In the genomic region with DNA sequence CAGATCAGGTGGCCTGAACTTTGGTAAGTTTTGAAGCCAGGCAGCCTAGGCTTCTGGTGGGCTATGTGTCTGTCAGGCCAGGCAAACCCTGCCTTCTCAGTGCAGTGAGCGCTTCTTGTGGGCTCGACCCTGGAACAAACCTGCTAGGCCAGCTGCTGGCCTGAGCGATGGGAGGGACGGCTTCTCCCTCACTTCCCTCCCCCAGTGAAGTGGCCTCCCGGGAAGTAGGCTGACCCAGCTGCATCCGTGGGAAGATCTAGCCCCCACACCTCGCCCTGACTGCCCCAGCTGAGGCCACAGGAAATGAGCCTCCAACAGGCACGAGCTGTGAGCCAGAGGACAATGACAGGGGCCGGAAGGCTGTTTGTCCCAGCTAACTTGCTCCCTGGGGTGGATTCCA, we compare ENCODE assay signal across 9 mouse cellular contexts. TPM values are rescaled to one million over a fixed set of nuclear protein-coding genes. Genes with fewer than 3 reads are reported as not detected.
A peak's percentile ranks its signal among the peaks of the same experiment; 100 is the strongest.
DNase-seq lines count a peak whose midpoint lies in the region; ATAC-seq and TF ChIP-seq lines count a peak whose summit lies in the region.
"Had no signal": no experiment of that assay in that cellular context is flagged by ENCODE, and none has a peak within 500 bp of the region (broad histone marks: within the 10 kb centered on the region; RNA-seq: fewer than 3 reads in every experiment).

No protein-coding gene starts in this region.

- no peak for TF ChIP-seq CTCF in layer of hippocampus, adult 2 months (conservative IDR thresholded peaks at IDR 0.05)
- TF ChIP-seq CTCF in cortical plate, adult 2 months (IDR thresholded peaks at IDR 0.05; ENCODE audit: extremely low read depth, insufficient read depth, low read length) = no peak
- TF ChIP-seq CTCF in stomach, postnatal 0 days (IDR thresholded peaks at IDR 0.05; ENCODE audit: low read depth) = no peak

- WGBS in heart, embryonic 11.5 days (ENCODE audit: insufficient replicate concordance) = 12% methylated on average over 9 of the region's 9 CpGs
- under 1% methylated on average over 9 of the region's 9 CpGs for WGBS in kidney, embryonic 16.5 days
- 10% methylated on average over 9 of the region's 9 CpGs for WGBS in stomach, postnatal 0 days

- H3K27me3 ChIP-seq in heart, embryonic 11.5 days (ENCODE audit: control insufficient read depth, insufficient read depth, low read length) = no peaks in the 10 kb centered on the region
- no peaks in the 10 kb centered on the region for H3K27me3 ChIP-seq in kidney, embryonic 16.5 days (ENCODE audit: insufficient read depth, low read length)
- no peaks in the 10 kb centered on the region for H3K27me3 ChIP-seq in stomach, postnatal 0 days (ENCODE audit: control insufficient read depth, insufficient read depth, low read length)
- H3K27me3 ChIP-seq: hindbrain, embryonic 15.5 days had no signal

- no peaks in the 10 kb centered on the region for H3K4me1 ChIP-seq in cortical plate, adult 2 months (ENCODE audit: control insufficient read depth, insufficient read depth, low read length)
- peaks cover 10% of the 10 kb centered on the region for H3K4me1 ChIP-seq in heart, embryonic 11.5 days (ENCODE audit: control insufficient read depth, insufficient read depth, low read length)
- peaks cover 26% of the 10 kb centered on the region for H3K4me1 ChIP-seq in kidney, embryonic 16.5 days (ENCODE audit: insufficient read depth, low read length)
- H3K4me1 ChIP-seq in stomach, postnatal 0 days (replicated peaks; ENCODE audit: control insufficient read depth, insufficient read depth) = peaks cover 9% of the 10 kb centered on the region

- no peak for TF ChIP-seq EP300 in stomach, postnatal 0 days (optimal IDR thresholded peaks at IDR 0.05)

- no peaks in the 10 kb centered on the region for H3K9me3 ChIP-seq in heart, embryonic 11.5 days (replicated peaks; ENCODE audit: control insufficient read depth, low read length)
- H3K9me3 ChIP-seq in kidney, embryonic 16.5 days (ENCODE audit: low read length) = no peaks in the 10 kb centered on the region
- no peaks in the 10 kb centered on the region for H3K9me3 ChIP-seq in stomach, postnatal 0 days (ENCODE audit: control insufficient read depth, low read length)
- H3K9me3 ChIP-seq: hindbrain, embryonic 15.5 days had no signal

- H3K27ac ChIP-seq in layer of hippocampus, adult 2 months = peak overlapping the region; percentile 59
- H3K27ac ChIP-seq in cortical plate, adult 2 months (ENCODE audit: insufficient read depth, low read length) = 0 out of 2 replicates have a peak overlapping the region, but pooled peaks have one; percentile 4
- H3K27ac ChIP-seq in heart, embryonic 11.5 days (ENCODE audit: low read depth, low read length) = peak overlapping the region; percentile 76
- H3K27ac ChIP-seq in kidney, embryonic 16.5 days (ENCODE audit: low read length) = peak overlapping the region; percentile 90
- peak overlapping the region; percentile 82 for H3K27ac ChIP-seq in stomach, postnatal 0 days (replicated peaks)
- H3K27ac ChIP-seq: hindbrain, embryonic 15.5 days had no signal

- peak overlapping the region; percentile 23; the same call in 1 of the 2 replicates for H3K9ac ChIP-seq in heart, embryonic 11.5 days (ENCODE audit: low read depth, low read length)
- H3K9ac ChIP-seq in kidney, embryonic 16.5 days (replicated peaks; ENCODE audit: low read length) = 0 out of 2 replicates have a peak overlapping the region, but pooled peaks have one; percentile 33
- H3K9ac ChIP-seq in stomach, postnatal 0 days (ENCODE audit: low read length) = no peak overlapping the region
- H3K9ac ChIP-seq: hindbrain, embryonic 15.5 days had no signal

- H3K4me3 ChIP-seq in layer of hippocampus, adult 2 months = no peak overlapping the region
- no peak overlapping the region for H3K4me3 ChIP-seq in cortical plate, adult 2 months (ENCODE audit: insufficient read depth, low read length)
- H3K4me3 ChIP-seq in heart, embryonic 11.5 days (ENCODE audit: low read depth, low read length) = no peak overlapping the region
- no peak overlapping the region for H3K4me3 ChIP-seq in kidney, embryonic 16.5 days (ENCODE audit: low read length)
- H3K4me3 ChIP-seq in stomach, postnatal 0 days (ENCODE audit: low read depth, low read length) = no peak overlapping the region
- H3K4me3 ChIP-seq: hindbrain, embryonic 15.5 days had no signal

- no peak for DNase-seq in layer of hippocampus, adult 2 months (ENCODE audit: low spot score in 2 of 2)
- no peak for DNase-seq in layer of hippocampus, adult 8-10 months (ENCODE audit: low spot score in 2 of 2)
- DNase-seq in lung, postnatal 14 days = peak; percentile 80
- DNase-seq in stomach, postnatal 0 days (ENCODE audit: low spot score) = peak; percentile 44

- H3K4me2 ChIP-seq in heart, embryonic 11.5 days = no peak overlapping the region
- no peak overlapping the region for H3K4me2 ChIP-seq in kidney, embryonic 16.5 days (replicated peaks; ENCODE audit: low read depth, low read length)
- no peak overlapping the region for H3K4me2 ChIP-seq in stomach, postnatal 0 days (replicated peaks; ENCODE audit: low read depth)
- H3K4me2 ChIP-seq: hindbrain, embryonic 15.5 days had no signal

- ATAC-seq in heart, embryonic 11.5 days (replicated peaks; ENCODE audit: insufficient number of reproducible peaks, low FRiP score, low TSS enrichment) = peak; percentile 71
- ATAC-seq in kidney, embryonic 16.5 days (ENCODE audit: low FRiP score, low TSS enrichment) = peak; percentile 88
- ATAC-seq in stomach, postnatal 0 days (ENCODE audit: low FRiP score, low TSS enrichment) = peak; percentile 71
- ATAC-seq in CD4-positive, CD25-positive, alpha-beta regulatory T cell, adult 4 months = no peak

- H3K36me3 ChIP-seq in heart, embryonic 11.5 days (ENCODE audit: control insufficient read depth, insufficient read depth, low read length) = no peaks in the 10 kb centered on the region
- no peaks in the 10 kb centered on the region for H3K36me3 ChIP-seq in kidney, embryonic 16.5 days (ENCODE audit: insufficient read depth, low read length)
- H3K36me3 ChIP-seq in stomach, postnatal 0 days (ENCODE audit: control insufficient read depth, insufficient read depth, low read length) = no peaks in the 10 kb centered on the region
- H3K36me3 ChIP-seq: hindbrain, embryonic 15.5 days had no signal

- no peak for TF ChIP-seq POLR2A in cortical plate, adult 2 months (IDR thresholded peaks at IDR 0.05; ENCODE audit: extremely low read depth, insufficient read depth, low read length)

RNA-seq across cellular contexts. Expression of gene Smtn, which starts 32.7 kb away (rescaled TPM):
- 10 to 100 TPM in 1 of 2 experiments, 1 to 10 TPM in 1; 7.4 to 10.3 TPM for total RNA-seq in layer of hippocampus, adult 2 months (2021)
- total RNA-seq in layer of hippocampus, adult 8-10 months (2022) = 10 to 100 TPM in 1 of 4 experiments, 1 to 10 TPM in 3; 6.4 to 12.1 (median 8.3) TPM
- 4.9 and 5.4 TPM in 2 replicates for polyA plus RNA-seq in cortical plate, adult 2 months (2012; rRNA removed)
- polyA plus RNA-seq in heart, embryonic 11.5 days (2014; fragmentation: Nextera tagmentation; extraction: Ambion mirVana) = 66.9 and 72.9 TPM in 2 replicates
- 110 and 116 TPM in 2 replicates for polyA plus RNA-seq in kidney, embryonic 16.5 days (2015; fragmentation: Nextera tagmentation; extraction: Ambion mirVana)
- 103 TPM in 2 replicates for polyA plus RNA-seq in stomach, postnatal 0 days (2015; fragmentation: Nextera tagmentation; extraction: Ambion mirVana)
- polyA plus RNA-seq in CD4-positive, CD25-positive, alpha-beta regulatory T cell, adult 4 months (2017; shearing (Covaris generic)) = under 1 TPM; 0.16 to 0.65 TPM

RNA-seq across cellular contexts. Expression of gene Selenom, which starts 58.6 kb away (rescaled TPM):
- 100 to 1,000 TPM; 199 to 202 TPM for total RNA-seq in layer of hippocampus, adult 2 months (2021)
- total RNA-seq in layer of hippocampus, adult 8-10 months (2022) = 100 to 1,000 TPM; 161 to 198 (median 177) TPM
- polyA plus RNA-seq in cortical plate, adult 2 months (2012; rRNA removed) = 243 and 244 TPM in 2 replicates
- 122 and 127 TPM in 2 replicates for polyA plus RNA-seq in heart, embryonic 11.5 days (2014; fragmentation: Nextera tagmentation; extraction: Ambion mirVana)
- polyA plus RNA-seq in kidney, embryonic 16.5 days (2015; fragmentation: Nextera tagmentation; extraction: Ambion mirVana) = 113 and 114 TPM in 2 replicates
- 179 and 191 TPM in 2 replicates for polyA plus RNA-seq in stomach, postnatal 0 days (2015; fragmentation: Nextera tagmentation; extraction: Ambion mirVana)
- 1 to 10 TPM; 7.6 to 8.9 TPM for polyA plus RNA-seq in CD4-positive, CD25-positive, alpha-beta regulatory T cell, adult 4 months (2017; shearing (Covaris generic))

Comparison
In these comparisons a context has a peak if more than half of its experiments do, and no peak if none do; other contexts are left out.
1. DNase-seq: peak in lung, postnatal 14 days (single experiment) and stomach, postnatal 0 days (single experiment); none in layer of hippocampus, adult 2 months (0 of 2) and layer of hippocampus, adult 8-10 months (0 of 2).
2. H3K27ac ChIP-seq: peak in every context shown above with its lines; median percentile 90 in kidney, embryonic 16.5 days; 82 in stomach, postnatal 0 days; 76 in heart, embryonic 11.5 days; 59 in layer of hippocampus, adult 2 months; 4 in cortical plate, adult 2 months.
3. RNA of gene Smtn, which starts 32.7 kb away (polyA plus RNA-seq): 110 to 116 TPM in kidney, embryonic 16.5 days, 103 TPM in stomach, postnatal 0 days and 66.9 to 72.9 TPM in heart, embryonic 11.5 days; 4.9 to 5.4 TPM in cortical plate, adult 2 months and 0.16 to 0.65 TPM in CD4-positive, CD25-positive, alpha-beta regulatory T cell, adult 4 months; every median in the first group is over 10 times any median in the second.
4. RNA of gene Selenom, which starts 58.6 kb away (polyA plus RNA-seq): 243 to 244 TPM in cortical plate, adult 2 months, 179 to 191 TPM in stomach, postnatal 0 days, 122 to 127 TPM in heart, embryonic 11.5 days and 113 to 114 TPM in kidney, embryonic 16.5 days; 7.6 to 8.9 TPM in CD4-positive, CD25-positive, alpha-beta regulatory T cell, adult 4 months; every median in the first group is over 10 times any median in the second.